Mouse (Mus musculus) forebrain, embryonic 16.5 days (tissue): Measurements from ENCODE around the gene Sppl2b. TPM values are rescaled to one million over a fixed set of nuclear protein-coding genes. Genes with fewer than 3 reads are reported as not detected.

Experiments used
- ATAC-seq: fragments of 200-750 bp; cut with Nextera tagmentation; 2 replicates; pipeline ENCODE4 v1.8.0; 2017; ENCODE audit warnings: mild to moderate bottlenecking, moderate library complexity
- H3K27ac ChIP-seq: fragments of 300-500 bp; sonication (generic); 2 replicates; pipeline ENCODE4 v1.5.1; 2014; ENCODE audit warnings: low read length, control low read depth
- H3K27me3 ChIP-seq: fragments of 300-500 bp; sonication (generic); replicated peaks from 2 replicates; pipeline ENCODE4 v1.6.1; 2014; ENCODE audit warnings: low read length; ENCODE audit not compliant: control insufficient read depth, insufficient read depth
- H3K36me3 ChIP-seq: fragments of 300-500 bp; sonication (generic); 2 replicates; pipeline ENCODE4 v1.6.1; 2014; ENCODE audit not compliant: control insufficient read depth, insufficient read depth
- H3K4me1 ChIP-seq: fragments of 300-500 bp; sonication (generic); replicated peaks from 2 replicates; pipeline ENCODE4 v1.6.1; 2014; ENCODE audit warnings: low read length; ENCODE audit not compliant: control insufficient read depth, insufficient read depth
- H3K4me2 ChIP-seq: fragments of 300-500 bp; sonication (generic); 2 replicates; pipeline ENCODE4 v1.6.1; 2014; ENCODE audit warnings: mild to moderate bottlenecking, low read length, control low read depth
- H3K4me3 ChIP-seq: fragments of 300-500 bp; sonication (generic); replicated peaks from 2 replicates; pipeline ENCODE4 v1.5.1; 2014; ENCODE audit warnings: mild to moderate bottlenecking, low read length, control low read depth
- H3K9ac ChIP-seq: fragments of 300-500 bp; sonication (generic); replicated peaks from 2 replicates; pipeline ENCODE4 v1.6.1; 2014; ENCODE audit warnings: low read depth, low read length, control low read depth
- H3K9me3 ChIP-seq: fragments of 300-500 bp; sonication (generic); 2 replicates; pipeline ENCODE4 v1.6.1; 2016; ENCODE audit warnings: low read length; ENCODE audit not compliant: control insufficient read depth
- WGBS: fragments of 180-500 bp; shearing (Covaris S2); extraction: QIAGEN DNeasy Blood & Tissue Kit; methylation state at CpG from one replicate; pipeline ENCODE4 v1.1.7; 2014; 5-methylcytosine and 5-hydroxymethylcytosine counted together
- polyA plus RNA-seq: library from polyadenylated mRNA; unstranded; fragments of >200 nt; fragmentation: Nextera tagmentation; extraction: Ambion mirVana; gene quantifications from 2 replicates; pipeline ENCODE4 v1.2.1, GENCODE M21; 2015

Gene Sppl2b
- polyA plus RNA-seq, 1 experiment from 2014 or later, result 78.6 TPM

GRCm38 (mm10) chr10:80857386-80857785 is 2.3 kb downstream of the Sppl2b start:
- H3K27me3 ChIP-seq, result no peaks in the 10 kb centered on the region
- peaks cover 6% of the 10 kb centered on the region for H3K36me3 ChIP-seq
- H3K9me3 ChIP-seq, result no peaks in the 10 kb centered on the region
- H3K4me2 ChIP-seq, result no peak overlapping the region
- peaks cover 30% of the 10 kb centered on the region for H3K4me1 ChIP-seq
- ATAC-seq, result no peak
- no peak overlapping the region for H3K9ac ChIP-seq
- 38% methylated on average over 8 of the region's 8 CpGs for WGBS
- no peak overlapping the region for H3K27ac ChIP-seq
- no peak overlapping the region for H3K4me3 ChIP-seq

DNA sequence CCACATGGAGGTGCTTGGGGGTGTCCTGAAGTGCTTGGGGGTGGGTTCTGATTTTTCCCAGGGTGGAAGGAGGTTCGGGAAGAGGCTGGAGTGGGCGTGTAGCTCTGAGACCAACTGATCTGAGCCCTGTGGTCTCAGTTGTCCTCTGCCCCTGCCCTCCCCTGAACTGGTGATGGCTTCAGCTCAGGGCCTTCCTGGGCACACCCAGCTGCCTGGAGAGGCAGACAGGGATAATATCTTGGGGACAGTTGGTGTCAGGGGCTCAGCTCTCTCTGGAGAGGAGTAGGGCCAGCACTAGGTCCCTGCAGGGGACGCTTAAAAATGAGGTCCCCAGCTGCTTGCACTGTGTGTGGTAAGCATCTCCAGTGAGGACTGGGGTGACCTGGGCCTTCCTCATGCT is 2.8 kb downstream of the Sppl2b start:
- Histone ChIP-seq H3K36me3 (peaks cover 7% of the 10 kb centered on the region; the same call in 1 of the 2 replicates), H3K4me1 (peaks cover 30% of the 10 kb centered on the region), H3K27me3 (no peaks in the 10 kb centered on the region), H3K4me2 (no peak overlapping the region), H3K4me3 (no peak overlapping the region), H3K9ac (no peak overlapping the region), H3K27ac (no peak overlapping the region), H3K9me3 (no peaks in the 10 kb centered on the region)
- ATAC-seq, result no peak
- 63% methylated on average over 3 of the region's 3 CpGs for WGBS

- Histone ChIP-seq H3K4me2 (no peak overlapping the region), H3K27ac (no peak overlapping the region), H3K36me3 (peaks cover 10% of the 10 kb centered on the region; the same call in 1 of the 2 replicates), H3K4me1 (peaks cover 30% of the 10 kb centered on the region), H3K27me3 (no peaks in the 10 kb centered on the region), H3K9ac (no peak overlapping the region), H3K9me3 (no peaks in the 10 kb centered on the region), H3K4me3 (no peak overlapping the region)
- ATAC-seq, result no peak
- 90% methylated on average over 7 of the region's 7 CpGs for WGBS
Measured at GRCm38 (mm10) chr10:80858350-80858935, 3.4 kb downstream of the Sppl2b start.

DNA sequence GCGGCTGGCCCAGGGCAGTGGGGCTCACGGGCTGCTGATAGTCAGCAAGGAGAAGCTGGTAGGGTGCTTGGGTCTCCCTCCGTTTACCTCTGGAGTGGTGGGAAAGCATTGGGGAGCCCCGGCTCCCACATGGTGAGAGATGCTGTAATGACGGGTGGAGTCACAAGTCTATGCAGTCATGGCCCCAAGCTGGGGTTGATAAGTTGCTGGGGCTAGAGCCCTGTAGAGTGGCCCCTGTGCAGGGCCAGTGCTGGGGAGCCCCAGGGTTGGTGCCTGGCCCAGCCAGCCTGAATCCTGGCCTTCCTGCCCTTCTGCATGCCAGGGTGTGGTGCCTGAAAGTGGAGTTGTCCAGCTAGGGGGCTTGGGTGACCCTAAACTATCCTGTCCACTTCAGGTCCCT is 7.2 kb downstream of the Sppl2b start:
- Histone ChIP-seq H3K9me3 (no peaks in the 10 kb centered on the region), H3K27ac (no peak overlapping the region), H3K36me3 (peaks cover 15% of the 10 kb centered on the region; the same call in 1 of the 2 replicates), H3K9ac (no peak overlapping the region), H3K4me3 (no peak overlapping the region), H3K4me1 (peaks cover 2% of the 10 kb centered on the region; the same call in 1 of the 2 replicates), H3K27me3 (no peaks in the 10 kb centered on the region), H3K4me2 (no peak overlapping the region)
- WGBS, result 93% methylated on average over 5 of the region's 5 CpGs
- no peak for ATAC-seq

DNA sequence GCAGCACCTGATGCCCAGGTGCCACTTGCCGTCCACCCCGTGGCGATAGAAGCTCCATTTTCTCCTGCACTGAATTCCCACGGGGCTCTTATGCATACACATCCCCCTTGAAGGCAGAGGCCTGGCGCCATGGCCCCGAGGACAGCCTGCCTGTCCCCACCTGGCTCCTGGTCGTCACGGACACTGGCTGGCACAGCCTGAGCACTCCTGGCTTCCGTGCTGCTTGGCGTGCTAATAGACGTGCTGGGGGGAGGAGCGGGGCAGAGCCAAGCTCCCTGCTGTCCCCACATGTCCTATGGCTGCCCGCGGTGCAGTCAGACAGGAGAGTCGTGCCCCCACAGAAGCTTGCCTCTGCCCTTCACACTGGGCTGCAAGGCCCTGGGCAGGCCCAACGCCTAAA is 9.4 kb downstream of the Sppl2b start:
- no peak for ATAC-seq
- Histone ChIP-seq H3K9ac (no peak overlapping the region), H3K4me3 (no peak overlapping the region), H3K27ac (no peak overlapping the region), H3K9me3 (no peaks in the 10 kb centered on the region), H3K4me2 (no peak overlapping the region), H3K4me1 (no peaks in the 10 kb centered on the region), H3K36me3 (peaks cover 15% of the 10 kb centered on the region; the same call in 1 of the 2 replicates), H3K27me3 (no peaks in the 10 kb centered on the region)
- WGBS, result 83% methylated on average over 16 of the region's 16 CpGs

DNA sequence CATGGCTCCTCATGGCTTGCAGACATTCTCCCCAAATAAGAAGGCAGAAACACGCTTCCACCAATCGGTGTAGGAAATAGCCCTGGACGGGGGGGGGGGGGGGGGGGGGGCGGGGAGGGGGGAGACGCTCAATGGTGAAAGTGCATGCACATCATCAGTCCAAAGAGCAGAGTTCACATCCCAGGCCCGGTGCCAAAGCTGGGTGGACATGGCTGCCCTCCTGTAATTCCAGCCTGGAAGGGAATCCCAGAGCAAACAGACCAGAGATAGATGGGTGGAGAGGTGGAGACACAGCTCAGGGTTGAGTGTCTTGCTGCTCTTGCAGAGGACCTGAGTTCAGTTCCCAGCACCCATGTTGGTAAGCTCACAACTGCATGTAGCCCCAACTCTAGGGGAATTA is 15.9 kb downstream of the Sppl2b start:
- H3K4me3 ChIP-seq, result no peak overlapping the region

GRCm38 (mm10) chr10:80871581-80871980 is 16.5 kb downstream of the Sppl2b start, which contains the start of gene Tmprss9:
Gene Tmprss9, plus strand, starts transcription at chr10:80871848.
- H3K36me3 ChIP-seq, result no peaks in the 10 kb centered on the region; the same call in 1 of the 2 replicates
- no peak for ATAC-seq
- no peaks in the 10 kb centered on the region for H3K4me1 ChIP-seq
- WGBS, result 32% methylated on average over 9 of the region's 9 CpGs
- H3K27me3 ChIP-seq, result no peaks in the 10 kb centered on the region
- H3K4me3 ChIP-seq, result no peak within 1 kb of the TSS
- no peak within 1 kb of the TSS for H3K9ac ChIP-seq
- no peaks in the 10 kb centered on the region for H3K9me3 ChIP-seq
- H3K27ac ChIP-seq, result no peak within 1 kb of the TSS
- no peak within 1 kb of the TSS for H3K4me2 ChIP-seq

More for the DNA sequence above, 15.9 kb downstream of the Sppl2b start:
- Histone ChIP-seq H3K9ac (no peak overlapping the region), H3K27ac (no peak overlapping the region), H3K4me1 (no peaks in the 10 kb centered on the region), H3K4me2 (no peak overlapping the region), H3K9me3 (no peaks in the 10 kb centered on the region), H3K36me3 (no peaks in the 10 kb centered on the region; the same call in 1 of the 2 replicates), H3K27me3 (no peaks in the 10 kb centered on the region)
- WGBS, result 67% methylated on average over 2 of the region's 6 CpGs
- no peak for ATAC-seq

DNA sequence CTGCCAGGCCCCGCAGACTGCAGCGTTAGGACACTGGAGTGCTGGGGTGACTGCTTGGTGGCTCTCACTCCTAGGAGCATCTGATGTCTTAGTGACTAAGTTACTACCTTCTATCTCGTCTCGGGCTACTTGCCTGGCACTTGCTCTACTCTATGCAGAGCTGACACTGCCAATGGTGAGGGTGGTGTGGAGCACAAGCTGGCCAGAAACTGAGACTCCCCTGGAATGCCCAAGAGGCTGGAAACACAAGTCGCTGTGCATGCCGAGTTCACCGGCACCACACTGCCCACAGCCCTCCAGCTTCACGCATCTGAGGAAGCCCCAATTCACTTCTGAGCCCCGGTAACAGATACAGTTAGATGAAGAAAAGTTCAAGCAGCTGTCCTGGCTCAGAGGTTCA is 19.0 kb downstream of the Sppl2b start:
- H3K4me2 ChIP-seq, result no peak overlapping the region
- ATAC-seq, result no peak
- no peak overlapping the region for H3K4me3 ChIP-seq
- H3K27me3 ChIP-seq, result no peaks in the 10 kb centered on the region
- H3K9ac ChIP-seq, result no peak overlapping the region
- 77% methylated on average over 9 of the region's 9 CpGs for whole genome bisulfite sequencing
- H3K9me3 ChIP-seq, result no peaks in the 10 kb centered on the region
- no peak overlapping the region for H3K27ac ChIP-seq
- H3K36me3 ChIP-seq, result no peaks in the 10 kb centered on the region
- no peaks in the 10 kb centered on the region for H3K4me1 ChIP-seq

GRCm38 (mm10) chr10:80876028-80876427 is 21.0 kb downstream of the Sppl2b start:
- no peak overlapping the region for H3K27ac ChIP-seq
- 29% methylated on average over 5 of the region's 5 CpGs for WGBS
- no peaks in the 10 kb centered on the region for H3K9me3 ChIP-seq
- H3K9ac ChIP-seq, result no peak overlapping the region
- H3K27me3 ChIP-seq, result no peaks in the 10 kb centered on the region
- ATAC-seq, result 0 out of 2 replicates have a peak, but pooled peaks have one; percentile 41
- no peak overlapping the region for H3K4me2 ChIP-seq
- no peaks in the 10 kb centered on the region for H3K4me1 ChIP-seq
- no peak overlapping the region for H3K4me3 ChIP-seq
- H3K36me3 ChIP-seq, result no peaks in the 10 kb centered on the region

DNA sequence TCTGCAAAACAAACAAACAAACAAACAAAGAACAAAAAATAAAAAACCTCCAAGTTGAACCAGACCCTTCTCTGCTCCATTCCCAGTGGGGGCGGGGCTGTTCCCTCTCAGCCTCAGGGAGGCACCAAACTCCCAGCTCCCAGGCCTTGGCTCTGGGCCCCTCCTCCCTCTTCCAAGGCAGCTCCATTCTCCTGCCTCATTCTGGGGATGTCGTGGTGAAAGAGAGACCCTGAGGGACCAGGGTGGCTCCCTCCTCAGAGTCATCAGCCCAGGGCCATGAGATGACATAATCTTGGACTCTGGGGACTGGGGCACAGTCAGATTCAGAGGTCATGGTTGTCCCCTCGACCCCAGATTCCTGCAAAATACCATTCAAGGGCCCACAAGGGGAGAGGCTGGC is 21.5 kb downstream of the Sppl2b start:
- Histone ChIP-seq H3K36me3 (no peaks in the 10 kb centered on the region), H3K27ac (no peak overlapping the region), H3K4me2 (no peak overlapping the region), H3K27me3 (no peaks in the 10 kb centered on the region), H3K4me1 (no peaks in the 10 kb centered on the region), H3K4me3 (no peak overlapping the region), H3K9me3 (no peaks in the 10 kb centered on the region), H3K9ac (no peak overlapping the region)
- WGBS, result 22% methylated on average over 3 of the region's 3 CpGs
- ATAC-seq, result no peak
